Mouse (Mus musculus) cerebellum, postnatal 4 days (tissue): ENCODE data around the gene Jdp2.

ENCODE experiments used
- DNase-seq, 2 experiments: peaks; one replicate each; pipeline ENCODE4 v3.0.0; 2022; ENCODE audit warnings: low spot score in 2 of 2, mixed read lengths in 1 of 2

Jdp2 gene

GRCm38 (mm10) chr12:85686466-85687216 lies 87.8 kb downstream of the Jdp2 start, which contains the start of gene Batf:
Gene Batf (plus strand): TSS chr12:85686669.
- DNase-seq: no peak

DNA sequence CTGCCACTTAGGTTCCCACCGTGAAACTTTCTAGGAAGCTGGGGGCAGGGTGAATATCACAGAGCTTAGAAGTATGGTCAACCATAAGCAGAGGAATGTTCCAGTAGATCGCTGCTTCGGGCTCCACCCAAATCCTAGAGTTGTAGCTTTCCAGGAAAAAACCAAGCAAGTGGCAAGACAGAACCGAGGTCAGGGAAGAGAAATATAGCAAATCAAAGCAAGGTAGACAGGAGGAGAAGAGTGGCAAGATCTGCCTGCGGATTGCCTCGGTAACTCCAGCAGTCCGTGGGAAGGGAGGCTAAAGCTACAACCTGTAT lies 88.3 kb downstream of the Jdp2 start:
- DNase-seq: no peak

GRCm38 (mm10) chr12:85687846-85688245 lies 89.0 kb downstream of the Jdp2 start:
- no peak for DNase-seq
